Mouse (Mus musculus) olfactory bulb, adult 2 months (tissue): Measurements from ENCODE around the gene Sh3kbp1.

Source experiments
- CTCF ChIP-seq: fragments of 200-500 bp; IDR thresholded peaks from 2 replicates; pipeline ENCODE4 v1.5.1; 2012; ENCODE audit warnings: low read depth, mild to moderate bottlenecking, low read length, moderate library complexity; ENCODE audit not compliant: insufficient read depth
- POLR2A ChIP-seq: fragments of 200-500 bp; IDR thresholded peaks from 2 replicates; pipeline ENCODE4 v1.6.1; 2012; ENCODE audit warnings: mild to moderate bottlenecking, low read depth, low read length, moderate library complexity; ENCODE audit not compliant: insufficient read depth

DNA sequence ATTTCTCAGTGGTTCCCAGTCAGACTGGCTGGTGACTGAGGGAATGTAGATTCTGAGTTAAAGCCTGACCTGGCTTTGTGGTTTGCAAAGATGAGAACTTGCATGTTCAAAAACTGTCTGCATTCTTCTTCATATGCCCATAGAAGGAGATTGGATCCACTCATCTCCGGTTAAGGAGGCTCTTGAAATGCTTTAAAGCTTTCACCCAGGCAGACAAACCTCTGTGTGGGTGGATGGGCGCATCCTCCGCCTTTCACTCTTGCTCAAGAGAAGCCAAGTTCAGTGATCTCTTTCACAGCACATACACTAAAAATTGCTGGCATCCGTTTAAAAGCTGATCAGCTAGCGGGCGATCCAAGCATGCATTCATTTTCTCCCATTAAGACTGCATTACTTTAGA, 182.4 kb downstream of the Sh3kbp1 start:
- TF ChIP-seq POLR2A (no peak), CTCF (no peak)
